Mouse (Mus musculus): ENCODE results near the gene Entr1. TPM values are rescaled to one million over a fixed set of nuclear protein-coding genes. Genes with fewer than 3 reads are reported as not detected.

The Entr1 gene
- polyA plus RNA-seq, 1 experiment from 2014 or later = 166 TPM

DNA sequence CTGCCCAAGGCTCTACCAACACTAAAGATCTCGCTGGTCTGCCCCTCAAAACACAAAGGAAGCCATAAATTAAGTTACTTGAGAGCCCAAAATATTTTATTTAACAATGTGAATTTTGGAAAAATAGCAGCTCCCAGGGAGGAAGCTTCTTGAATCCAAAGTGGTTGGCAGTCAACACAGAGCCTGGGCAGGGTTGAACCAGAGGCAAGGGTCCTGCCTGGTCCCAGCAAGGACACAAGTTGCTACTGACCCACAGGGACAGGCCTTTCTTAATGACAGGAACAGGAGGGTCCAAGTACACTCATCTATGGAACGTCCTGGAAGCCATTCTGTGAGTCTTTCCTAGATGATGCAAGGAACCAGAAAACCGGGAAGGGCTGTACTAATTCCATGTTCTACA, 20.2 kb upstream of the Entr1 start:
- Histone ChIP-seq H3K36me3 (peaks cover 39% of the 10 kb centered on the region), H3K27ac (no peak overlapping the region)

DNA sequence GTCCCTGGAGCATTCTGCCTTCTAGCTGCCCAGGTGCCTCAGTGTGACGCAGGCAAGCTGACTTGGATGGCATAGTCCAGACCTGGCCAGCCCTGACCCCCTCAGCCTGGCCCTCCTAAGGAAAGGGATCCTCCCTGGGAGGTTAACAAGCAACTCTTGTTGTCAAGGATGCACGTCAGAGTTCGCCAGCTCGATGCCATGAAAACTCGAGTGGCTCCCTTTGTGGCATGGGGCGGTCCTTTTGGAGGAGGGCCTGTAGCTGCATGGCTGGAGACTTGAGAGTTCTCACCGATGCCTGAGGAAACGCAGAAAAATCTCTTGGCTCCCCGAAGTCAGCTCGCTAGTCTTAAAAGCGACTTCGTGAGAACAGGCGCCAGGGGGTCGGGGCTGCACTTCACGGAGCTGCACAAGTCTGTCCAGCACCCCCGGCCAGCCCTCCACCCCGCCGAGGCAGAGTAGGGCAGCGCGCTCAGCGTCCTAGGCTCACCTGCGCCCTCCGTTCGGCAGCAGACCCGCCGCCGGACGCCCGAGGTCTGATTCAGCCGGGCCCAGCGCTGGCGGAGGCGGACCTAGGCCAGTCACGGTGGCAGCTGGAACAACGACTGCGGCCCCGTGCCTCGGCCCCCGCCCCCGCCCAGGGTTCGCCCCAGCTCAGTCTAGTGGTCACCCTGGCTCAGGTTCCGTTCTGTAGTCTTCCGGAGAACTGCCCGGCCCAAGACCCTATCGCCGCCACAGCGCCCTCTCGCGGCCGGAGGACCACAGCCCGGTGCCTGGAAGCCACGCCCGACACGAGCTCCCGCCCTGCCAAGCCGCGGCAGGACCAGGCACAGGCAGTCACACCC, 19.6 kb upstream of the Entr1 start, which contains the start of gene Inpp5e:
Gene Inpp5e (minus strand): TSS at position 689 of the 842 bp plus-strand sequence.
- peak within 1 kb of the TSS; percentile 93 for H3K4me2 ChIP-seq (replicated peaks)
- no peaks in the 10 kb centered on the region for H3K27me3 ChIP-seq
- WGBS = under 1% methylated on average over 57 of the region's 57 CpGs
- H3K4me1 ChIP-seq (replicated peaks) = peaks cover 44% of the 10 kb centered on the region
- peak within 1 kb of the TSS; percentile 81 for H3K27ac ChIP-seq
- ATAC-seq = peak; percentile 96
- peak within 1 kb of the TSS; percentile 96 for H3K9ac ChIP-seq (replicated peaks)
- peaks cover 32% of the 10 kb centered on the region for H3K36me3 ChIP-seq
- H3K4me3 ChIP-seq (replicated peaks) = peak within 1 kb of the TSS; percentile 97
- no peaks in the 10 kb centered on the region for H3K9me3 ChIP-seq

More for the DNA sequence above, 20.2 kb upstream of the Entr1 start:
- Histone ChIP-seq H3K9me3 (no peaks in the 10 kb centered on the region), H3K4me3 (replicated peaks) (peak overlapping the region; percentile 97), H3K27me3 (no peaks in the 10 kb centered on the region), H3K4me2 (replicated peaks) (peak overlapping the region; percentile 93), H3K9ac (replicated peaks) (peak overlapping the region; percentile 96), H3K4me1 (replicated peaks) (peaks cover 44% of the 10 kb centered on the region)
- peak; percentile 40 for ATAC-seq
- WGBS = 61% methylated on average over 3 of the region's 3 CpGs

DNA sequence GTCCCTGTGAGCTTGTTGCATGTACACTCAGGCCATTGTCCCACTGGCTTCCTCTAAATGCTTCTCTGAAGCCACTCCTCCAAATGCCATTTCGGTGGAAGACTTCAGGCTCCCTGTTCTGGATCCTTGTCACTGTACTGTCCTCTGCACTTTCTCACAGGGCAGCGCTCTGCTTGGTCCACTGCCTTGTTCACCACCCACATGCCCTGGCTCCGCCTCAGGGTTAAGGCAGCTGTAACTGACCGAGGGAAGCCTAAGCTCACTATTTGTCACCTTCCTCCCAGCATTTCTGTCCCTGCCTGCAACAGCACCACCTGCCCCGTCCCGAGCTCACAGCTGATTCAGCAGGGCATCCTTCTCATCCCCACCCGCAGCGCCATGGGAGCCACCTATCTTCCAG, 14.2 kb upstream of the Entr1 start:
- H3K4me2 ChIP-seq (replicated peaks) = no peak overlapping the region
- 84% methylated on average over 8 of the region's 8 CpGs for WGBS
- no peak for ATAC-seq
- H3K9ac ChIP-seq (replicated peaks) = no peak overlapping the region
- H3K36me3 ChIP-seq = peaks cover 46% of the 10 kb centered on the region
- no peak overlapping the region for H3K4me3 ChIP-seq (replicated peaks)
- H3K4me1 ChIP-seq (replicated peaks) = peaks cover 38% of the 10 kb centered on the region
- H3K27ac ChIP-seq = no peak overlapping the region
- no peaks in the 10 kb centered on the region for H3K27me3 ChIP-seq
- no peaks in the 10 kb centered on the region for H3K9me3 ChIP-seq

DNA sequence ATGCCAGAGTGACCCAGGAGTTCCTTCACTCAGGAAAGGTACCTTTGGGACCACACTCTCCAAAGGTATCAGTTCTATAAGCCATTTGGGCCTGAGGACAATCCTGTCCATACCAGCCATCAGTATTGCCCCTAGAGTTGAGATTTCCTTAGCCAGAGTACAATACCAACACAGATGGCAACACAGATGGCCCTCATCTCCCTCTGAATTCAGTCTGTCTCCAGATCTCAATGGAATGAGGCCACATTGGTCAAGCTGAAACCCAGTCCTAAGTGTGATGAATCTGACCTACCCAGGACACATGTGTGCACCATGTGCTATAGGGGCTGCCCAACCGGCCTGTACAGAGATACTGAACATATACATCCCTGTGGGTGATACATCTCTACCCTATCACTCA, 13.1 kb upstream of the Entr1 start:
- Histone ChIP-seq H3K9ac (replicated peaks) (no peak overlapping the region), H3K36me3 (peaks cover 55% of the 10 kb centered on the region), H3K4me3 (replicated peaks) (no peak overlapping the region), H3K27ac (no peak overlapping the region), H3K27me3 (no peaks in the 10 kb centered on the region), H3K4me2 (replicated peaks) (no peak overlapping the region), H3K4me1 (replicated peaks) (peaks cover 28% of the 10 kb centered on the region), H3K9me3 (no peaks in the 10 kb centered on the region)
- ATAC-seq = no peak
- 88% methylated on average over 1 of the region's 1 CpGs for WGBS

DNA sequence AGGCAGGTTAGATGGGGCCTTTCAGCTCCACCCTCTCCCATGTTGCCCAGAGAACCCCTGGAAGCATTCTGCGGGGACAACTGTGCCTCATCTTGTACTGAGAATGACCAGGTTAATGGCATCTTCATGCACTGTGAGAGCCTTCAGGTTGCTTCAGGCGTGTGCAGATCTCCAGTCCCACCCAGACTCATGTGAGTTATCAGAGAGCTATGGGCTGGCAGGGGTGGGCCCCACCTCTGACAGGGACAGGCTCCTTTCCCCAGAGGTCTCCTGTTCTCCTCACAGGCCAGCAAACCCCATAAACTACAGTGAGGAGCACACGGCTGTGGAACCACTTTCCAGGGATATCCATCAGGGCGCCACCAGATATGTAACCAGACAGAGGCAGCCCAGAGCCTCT, 11.9 kb upstream of the Entr1 start:
- Histone ChIP-seq H3K27ac (no peak overlapping the region), H3K9ac (replicated peaks) (no peak overlapping the region), H3K36me3 (peaks cover 68% of the 10 kb centered on the region), H3K4me2 (replicated peaks) (no peak overlapping the region), H3K4me1 (replicated peaks) (peaks cover 15% of the 10 kb centered on the region), H3K27me3 (no peaks in the 10 kb centered on the region), H3K4me3 (replicated peaks) (no peak overlapping the region), H3K9me3 (no peaks in the 10 kb centered on the region)
- no peak for ATAC-seq
- 95% methylated on average over 4 of the region's 4 CpGs for WGBS

DNA sequence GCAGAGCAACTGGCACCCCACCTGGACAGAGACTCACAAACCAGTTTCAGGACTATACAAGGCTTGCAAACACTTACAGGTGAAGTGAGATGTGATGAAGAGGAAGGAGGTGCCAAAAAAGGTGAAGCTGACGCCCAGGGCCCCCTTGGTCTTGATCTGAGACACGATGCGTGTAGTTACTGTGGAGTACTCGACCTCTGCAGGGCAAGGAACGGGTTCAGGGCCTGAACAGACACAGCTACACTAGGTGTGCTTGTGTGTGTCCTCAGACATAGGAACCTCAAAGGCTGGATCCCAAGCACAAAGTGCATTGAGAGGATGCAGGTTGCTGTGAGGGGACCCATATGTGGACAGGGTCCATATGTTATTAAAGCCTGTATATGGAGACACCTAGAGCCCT, 11.2 kb upstream of the Entr1 start:
- Histone ChIP-seq H3K4me2 (replicated peaks) (no peak overlapping the region), H3K27ac (no peak overlapping the region), H3K27me3 (no peaks in the 10 kb centered on the region), H3K4me1 (replicated peaks) (peaks cover 8% of the 10 kb centered on the region), H3K4me3 (replicated peaks) (no peak overlapping the region), H3K36me3 (peaks cover 75% of the 10 kb centered on the region), H3K9ac (replicated peaks) (no peak overlapping the region), H3K9me3 (no peaks in the 10 kb centered on the region)
- 93% methylated on average over 5 of the region's 5 CpGs for WGBS
- ATAC-seq = no peak

DNA sequence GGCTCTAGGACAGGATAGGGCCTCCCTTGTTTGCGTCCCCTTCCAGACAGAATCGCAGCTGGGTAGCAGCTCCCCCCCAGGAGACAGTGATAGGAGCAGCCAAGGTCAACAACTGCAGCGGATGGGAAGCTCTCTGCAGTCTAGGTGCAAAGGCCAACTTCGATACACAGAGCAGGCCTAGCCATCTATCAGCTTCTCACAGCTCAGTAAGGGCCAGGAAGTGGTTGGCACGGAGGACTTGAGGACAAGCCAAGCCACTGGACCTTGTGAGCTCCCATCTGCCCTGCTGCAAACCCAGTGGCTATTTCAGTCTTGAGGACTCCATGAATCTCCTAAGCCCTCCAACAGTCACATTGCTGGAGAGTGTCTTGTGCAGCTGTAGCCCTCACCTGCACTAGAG, 10.5 kb upstream of the Entr1 start:
- no peak for ATAC-seq
- 90% methylated on average over 5 of the region's 5 CpGs for WGBS
- no peak overlapping the region for H3K4me3 ChIP-seq (replicated peaks)
- no peak overlapping the region for H3K4me2 ChIP-seq (replicated peaks)
- H3K27ac ChIP-seq = no peak overlapping the region
- no peak overlapping the region for H3K9ac ChIP-seq (replicated peaks)
- H3K36me3 ChIP-seq = peaks cover 82% of the 10 kb centered on the region
- no peaks in the 10 kb centered on the region for H3K27me3 ChIP-seq
- H3K9me3 ChIP-seq = no peaks in the 10 kb centered on the region
- peaks cover 1% of the 10 kb centered on the region for H3K4me1 ChIP-seq (replicated peaks)

DNA sequence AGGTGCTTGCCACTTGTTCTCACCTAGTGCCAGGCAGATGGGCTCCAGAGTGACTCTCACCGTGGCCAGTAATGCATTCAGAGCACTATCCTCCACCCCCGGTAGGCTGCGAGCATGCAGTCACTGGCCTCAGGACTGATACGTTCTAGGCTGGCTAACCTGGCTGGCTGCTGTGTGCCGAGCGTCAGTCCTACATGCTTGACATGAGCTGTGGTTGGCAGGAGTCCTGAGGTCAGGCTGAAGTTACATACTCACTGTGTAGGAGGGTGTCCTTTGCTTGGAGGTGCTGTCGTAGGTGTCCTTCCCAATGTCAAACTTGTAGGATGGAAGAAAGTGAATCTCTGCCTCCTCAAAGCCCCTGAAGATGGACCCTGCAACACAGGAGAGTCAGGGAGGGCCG, 9.9 kb upstream of the Entr1 start:
- no peaks in the 10 kb centered on the region for H3K9me3 ChIP-seq
- no peak for ATAC-seq

DNA sequence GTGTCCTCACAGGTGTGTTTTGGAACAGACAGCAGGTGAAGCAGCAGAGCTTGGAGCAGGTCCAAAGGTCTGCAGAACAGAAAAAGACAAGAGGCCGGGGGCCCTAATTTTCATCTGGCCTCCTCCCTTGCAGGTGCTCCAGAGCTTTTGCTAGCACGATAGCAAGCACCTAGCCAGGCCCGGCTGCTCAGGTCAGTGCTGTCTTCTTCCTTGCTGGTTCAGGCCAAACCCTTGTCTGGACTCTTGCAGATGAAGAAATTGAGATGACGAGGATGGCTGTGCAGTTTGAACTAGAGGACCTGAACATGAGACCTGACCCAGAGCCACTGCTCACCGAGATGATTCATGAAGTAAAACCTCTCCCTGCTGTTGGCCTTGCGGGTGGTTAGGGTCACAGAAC, 2.5 kb upstream of the Entr1 start:
- Histone ChIP-seq H3K9ac (replicated peaks) (no peak overlapping the region), H3K27ac (no peak overlapping the region), H3K4me3 (replicated peaks) (no peak overlapping the region), H3K27me3 (no peaks in the 10 kb centered on the region), H3K36me3 (peaks cover 75% of the 10 kb centered on the region), H3K9me3 (no peaks in the 10 kb centered on the region), H3K4me1 (replicated peaks) (peaks cover 24% of the 10 kb centered on the region), H3K4me2 (replicated peaks) (no peak overlapping the region)
- WGBS = 92% methylated on average over 6 of the region's 6 CpGs
- ATAC-seq = no peak

More for the DNA sequence above, 9.9 kb upstream of the Entr1 start:
- no peaks in the 10 kb centered on the region for H3K27me3 ChIP-seq
- no peak overlapping the region for H3K27ac ChIP-seq
- WGBS = 92% methylated on average over 8 of the region's 8 CpGs
- no peak overlapping the region for H3K9ac ChIP-seq (replicated peaks)
- no peaks in the 10 kb centered on the region for H3K4me1 ChIP-seq (replicated peaks)
- H3K4me3 ChIP-seq (replicated peaks) = no peak overlapping the region
- no peak overlapping the region for H3K4me2 ChIP-seq (replicated peaks)
- peaks cover 88% of the 10 kb centered on the region for H3K36me3 ChIP-seq

DNA sequence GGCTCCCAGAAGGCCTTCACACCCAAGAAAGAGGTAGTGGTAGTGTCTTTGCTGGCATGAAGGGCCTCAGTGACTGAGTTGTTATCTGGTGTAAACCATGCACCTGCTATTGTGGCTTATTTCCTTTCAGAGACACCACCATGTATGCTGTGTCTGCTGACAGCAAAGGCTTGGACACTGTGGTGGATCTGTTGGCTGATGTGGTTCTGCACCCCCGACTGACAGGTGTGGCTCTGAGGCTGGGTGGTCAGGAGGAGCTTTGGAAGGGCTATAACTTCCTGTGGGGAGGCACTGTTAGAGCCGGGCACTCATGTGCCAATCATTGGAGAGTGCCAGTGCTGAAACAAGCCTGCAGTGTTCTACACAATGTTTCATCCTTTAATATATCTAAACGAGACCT, 1.8 kb upstream of the Entr1 start:
- no peaks in the 10 kb centered on the region for H3K27me3 ChIP-seq
- H3K4me3 ChIP-seq (replicated peaks) = no peak overlapping the region
- no peak overlapping the region for H3K9ac ChIP-seq (replicated peaks)
- no peaks in the 10 kb centered on the region for H3K9me3 ChIP-seq
- peaks cover 75% of the 10 kb centered on the region for H3K36me3 ChIP-seq
- H3K27ac ChIP-seq = no peak overlapping the region
- ATAC-seq = no peak
- H3K4me1 ChIP-seq (replicated peaks) = peaks cover 24% of the 10 kb centered on the region
- 92% methylated on average over 3 of the region's 3 CpGs for WGBS
- no peak overlapping the region for H3K4me2 ChIP-seq (replicated peaks)

DNA sequence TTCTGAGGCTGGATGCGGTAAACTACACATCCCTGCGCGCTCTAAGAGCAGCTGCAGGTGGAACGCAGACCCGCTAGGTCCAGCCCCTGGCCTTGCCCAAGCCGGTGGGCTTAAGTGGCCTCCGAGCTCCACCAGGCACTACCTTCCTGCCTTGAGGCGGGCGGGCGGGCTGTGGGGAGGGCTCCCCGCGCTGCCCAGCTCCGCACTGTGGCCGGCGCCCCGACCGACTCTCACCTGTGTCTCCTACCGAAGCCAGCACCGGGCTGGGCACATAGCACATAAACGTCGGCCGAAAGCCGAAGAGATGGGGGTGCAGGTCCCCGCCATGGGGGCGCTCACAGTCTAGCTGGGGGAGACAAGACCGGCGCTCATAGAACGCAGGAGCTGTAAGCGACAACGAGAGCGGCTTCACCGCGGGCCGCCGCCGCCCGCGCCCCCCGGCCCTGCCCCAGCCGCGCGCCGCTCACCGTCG, 398 bp downstream of the Entr1 start:
- no peaks in the 10 kb centered on the region for H3K27me3 ChIP-seq
- H3K9me3 ChIP-seq = no peaks in the 10 kb centered on the region
- peaks cover 24% of the 10 kb centered on the region for H3K4me1 ChIP-seq (replicated peaks)
- H3K4me2 ChIP-seq (replicated peaks) = peak overlapping the region; percentile 97
- H3K9ac ChIP-seq (replicated peaks) = peak overlapping the region; percentile 96
- H3K36me3 ChIP-seq = peaks cover 75% of the 10 kb centered on the region
- ATAC-seq = peak; percentile 73
- WGBS = under 1% methylated on average over 40 of the region's 45 CpGs
- H3K27ac ChIP-seq = peak overlapping the region; percentile 75
- H3K4me3 ChIP-seq (replicated peaks) = peak overlapping the region; percentile 98

DNA sequence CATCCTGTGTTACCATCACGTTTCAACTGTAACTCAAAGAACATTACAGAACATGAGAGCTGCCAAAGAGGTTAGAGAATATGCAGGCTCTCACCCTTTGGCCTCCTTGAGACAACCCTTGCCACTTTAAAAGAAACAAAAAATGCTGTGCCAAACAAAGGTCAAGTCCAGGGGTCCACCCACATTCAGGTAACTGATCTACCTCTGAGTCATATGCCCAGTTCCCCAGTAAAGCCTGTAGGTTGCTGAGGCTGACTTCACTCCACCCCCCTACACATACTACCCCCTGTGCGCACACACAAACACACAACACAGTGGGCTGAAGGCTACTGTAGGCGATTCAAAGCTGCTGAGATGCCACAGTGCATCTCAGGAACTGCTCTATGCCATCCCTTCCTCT, 1.4 kb downstream of the Entr1 start:
- WGBS = 95% methylated on average over 3 of the region's 3 CpGs
- H3K4me1 ChIP-seq (replicated peaks) = peaks cover 24% of the 10 kb centered on the region
- peaks cover 75% of the 10 kb centered on the region for H3K36me3 ChIP-seq
- no peaks in the 10 kb centered on the region for H3K27me3 ChIP-seq
- no peak for ATAC-seq
- H3K4me2 ChIP-seq (replicated peaks) = peak overlapping the region; percentile 97
- peak overlapping the region; percentile 98 for H3K4me3 ChIP-seq (replicated peaks)
- H3K9me3 ChIP-seq = no peaks in the 10 kb centered on the region
- H3K27ac ChIP-seq = no peak overlapping the region
- peak overlapping the region; percentile 96; the same call in 1 of the 2 replicates for H3K9ac ChIP-seq (replicated peaks)
